Mouse (Mus musculus) lung, adult 2 months (tissue): ENCODE results near the gene Prss57.

ENCODE experiments used
- CTCF ChIP-seq: fragments of 200-500 bp; IDR thresholded peaks from 2 replicates; pipeline ENCODE4 v1.5.1; 2011; ENCODE audit warnings: mild to moderate bottlenecking, low read length, control low read depth; ENCODE audit not compliant: insufficient read depth
- POLR2A ChIP-seq: fragments of 200-500 bp; IDR thresholded peaks from 2 replicates; pipeline ENCODE4 v1.6.1; 2011; ENCODE audit warnings: low read depth, mild to moderate bottlenecking, control low read depth, low read length, borderline replicate concordance; ENCODE audit errors: extremely low read depth

DNA sequence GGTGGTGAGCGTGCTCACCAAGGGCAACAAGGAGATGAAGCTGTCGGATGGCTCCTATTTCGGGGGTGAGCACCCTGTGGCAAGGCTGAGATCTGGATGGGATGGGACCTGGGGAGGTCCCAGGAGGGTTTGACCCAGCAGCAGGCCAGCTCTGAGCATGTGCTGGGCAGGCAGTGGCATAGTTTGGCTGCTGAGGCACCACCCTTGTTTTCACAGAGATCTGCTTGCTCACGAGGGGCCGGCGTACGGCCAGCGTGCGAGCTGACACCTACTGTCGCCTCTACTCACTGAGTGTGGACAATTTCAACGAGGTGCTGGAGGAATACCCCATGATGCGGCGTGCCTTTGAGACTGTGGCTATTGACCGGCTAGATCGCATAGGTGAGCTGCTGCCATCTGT is 56.9 kb downstream of the Prss57 start:
- no peak for TF ChIP-seq CTCF
- TF ChIP-seq POLR2A: no peak
